Mouse (Mus musculus): ENCODE results near the gene Xab2. TPM values are rescaled to one million over a fixed set of nuclear protein-coding genes. Genes with fewer than 3 reads are reported as not detected.

The Xab2 gene
- total RNA-seq, 2 experiments from 2014 or later, result 32.4 to 36.3 TPM

DNA sequence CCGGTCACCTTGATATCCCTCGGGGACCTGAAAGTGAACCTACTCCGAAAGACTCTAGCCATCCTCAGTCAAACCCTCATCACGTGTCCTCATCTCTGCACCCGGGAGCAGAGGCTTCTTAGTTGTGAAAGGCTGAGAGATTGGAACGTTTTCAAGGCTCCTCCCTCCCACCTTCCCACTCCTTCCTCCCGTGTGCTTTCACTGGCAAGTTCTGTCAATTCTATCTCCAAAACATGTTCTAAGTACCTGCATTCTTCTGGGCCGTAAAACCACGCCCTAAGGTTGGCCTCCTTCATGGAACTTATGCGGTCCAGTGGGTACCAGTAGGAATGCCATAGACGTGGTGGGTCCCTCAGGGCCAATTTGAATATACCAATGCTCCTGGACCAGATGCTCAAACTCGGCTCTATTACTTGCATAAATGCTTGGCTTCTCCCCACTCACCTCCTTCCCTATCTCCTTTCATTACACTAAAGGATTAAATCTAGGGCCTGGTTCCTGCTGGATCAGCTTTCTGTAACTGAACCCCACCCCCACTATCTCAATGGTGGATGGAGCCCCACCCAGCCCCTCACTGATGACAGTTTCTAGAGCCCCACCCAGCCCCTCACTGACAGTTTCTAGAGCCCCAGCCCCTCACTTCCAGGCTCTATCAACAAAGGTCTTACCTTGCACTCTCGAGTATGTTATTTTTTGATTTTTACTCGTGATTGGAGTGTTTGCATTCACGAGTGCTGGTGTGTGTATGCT is 44.7 kb downstream of the Xab2 start:
- intact Hi-C loops (cut with DNase I), result no loop called here
- no peak for DNase-seq (ENCODE audit: extremely low spot score in 1 of 2, low spot score in 2 of 2)

DNA sequence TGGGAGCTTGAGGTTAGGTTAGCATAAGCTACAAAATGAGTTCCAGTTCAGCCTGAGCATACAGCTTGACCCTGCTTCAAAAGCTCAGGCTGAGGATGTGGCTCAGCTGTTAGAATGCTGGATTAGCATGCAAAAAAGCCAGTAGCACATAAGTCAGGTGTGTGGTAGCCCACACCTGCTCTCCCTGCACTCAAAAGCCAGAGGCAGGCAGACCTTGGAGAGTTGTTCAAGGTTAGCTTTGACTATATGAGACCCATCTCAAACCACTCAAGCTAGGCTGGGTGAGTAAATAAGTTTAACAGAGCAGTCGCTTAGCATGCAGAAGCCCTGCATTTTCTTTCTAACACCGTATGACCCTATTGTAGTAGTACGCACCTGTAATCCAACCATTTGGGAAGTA is 46.6 kb downstream of the Xab2 start:
- intact Hi-C loops (cut with DNase I), result no loop called here
- no peak for DNase-seq (ENCODE audit: extremely low spot score in 1 of 2, low spot score in 2 of 2)

DNA sequence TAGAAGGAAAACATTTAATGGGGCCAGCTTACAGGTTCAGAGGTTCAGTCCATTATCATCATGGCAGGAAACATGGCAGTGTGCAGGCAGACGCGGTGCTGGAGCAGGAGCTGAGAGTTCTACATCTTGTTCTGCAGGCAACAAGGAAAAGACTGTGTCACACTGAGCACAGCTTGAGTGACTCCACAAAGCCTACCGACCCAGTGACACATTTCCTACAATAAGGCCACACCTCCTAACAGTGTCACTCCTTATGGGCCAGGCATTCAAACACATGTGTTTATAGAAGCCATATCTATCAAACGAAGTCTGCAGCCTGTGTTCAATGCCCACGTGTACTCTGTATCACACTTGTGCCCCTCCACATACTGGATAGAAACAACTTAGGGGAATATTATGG is 51.3 kb downstream of the Xab2 start:
- DNase-seq (ENCODE audit: extremely low spot score in 1 of 2, low spot score in 2 of 2), result no peak
- intact Hi-C loops (cut with DNase I), result no loop called here

DNA sequence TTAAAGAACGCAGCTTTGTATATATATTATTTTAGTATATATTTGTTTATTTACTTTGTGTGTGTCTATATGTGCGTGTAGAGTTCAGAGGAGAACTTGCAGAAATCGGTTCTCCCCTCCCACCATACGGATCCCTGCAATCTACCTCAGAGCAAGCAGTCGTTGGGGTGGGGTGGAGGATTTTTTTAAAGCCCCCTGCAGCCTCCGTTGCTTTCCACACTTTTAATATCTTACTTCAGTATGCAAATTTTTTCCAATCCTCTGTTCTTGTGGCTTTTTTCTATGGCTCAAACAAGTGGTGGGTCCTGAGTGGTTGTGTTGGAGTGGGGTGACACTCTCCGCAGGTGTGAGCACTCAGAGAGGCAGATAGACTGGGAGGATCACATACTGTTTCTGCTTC is 52.7 kb downstream of the Xab2 start:
- intact Hi-C loops (cut with DNase I), result no loop called here
- DNase-seq (ENCODE audit: extremely low spot score in 1 of 2, low spot score in 2 of 2), result no peak

DNA sequence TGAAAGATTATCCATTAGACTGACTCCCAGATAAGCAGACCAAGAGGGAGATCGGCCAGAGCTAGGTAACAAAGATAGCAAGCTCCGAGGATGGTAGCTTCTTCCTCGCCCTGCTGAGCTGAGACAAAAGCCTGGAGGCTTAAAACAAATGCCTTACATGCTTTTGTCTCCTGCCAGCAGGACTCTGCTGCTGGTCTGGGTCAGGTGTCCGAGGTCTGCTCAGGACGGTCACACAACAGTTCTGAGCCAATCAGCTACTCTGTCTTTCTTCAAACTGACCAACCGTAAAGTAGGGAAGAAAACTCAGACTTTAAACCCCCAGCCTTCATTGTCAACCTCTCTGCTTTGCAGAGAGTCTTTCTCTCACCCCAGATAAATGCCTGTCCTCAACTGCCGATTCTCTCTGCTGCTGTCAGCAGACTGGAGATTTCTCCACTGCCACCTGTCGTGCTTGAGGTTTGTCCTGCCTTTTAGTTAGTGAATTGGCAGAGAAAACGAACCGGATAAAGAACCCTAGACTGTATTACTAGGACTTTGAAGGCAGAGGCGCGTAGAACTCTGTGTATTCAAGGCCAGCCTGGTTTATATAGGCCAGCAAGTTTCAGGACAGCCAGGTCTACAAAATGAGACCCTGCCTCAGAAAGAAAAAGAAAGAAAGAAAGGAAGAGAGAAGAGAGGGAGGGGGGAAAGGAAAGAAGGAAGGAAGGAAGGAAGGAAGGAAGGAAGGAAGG is 53.3 kb downstream of the Xab2 start, which contains the start of gene C330021F23Rik:
TSS of gene C330021F23Rik (plus strand) at position 350 of the 731 bp plus-strand sequence.
- intact Hi-C loops (cut with DNase I), result no loop called here

More for the DNA sequence above, 53.3 kb downstream of the Xab2 start, which contains the start of gene C330021F23Rik:
- DNase-seq (ENCODE audit: extremely low spot score in 1 of 2, low spot score in 2 of 2), result no peak

Other genes starting within 250 kb of the Xab2 start
- gene Arhgef18, start 228.3 kb downstream of the Xab2 start, total RNA-seq (2021), result 10 to 100 TPM; 33.3 to 35.6 TPM
- 1 to 10 TPM in 1 of 2 experiments, under 1 TPM in 1; 0.73 to 1.1 TPM for gene Pex11g, start 153.6 kb downstream of the Xab2 start, total RNA-seq (2021)
- gene Tex45, start 150.5 kb downstream of the Xab2 start, total RNA-seq (2021), result under 1 TPM in 1 of 2 experiments, not detected in 1; 0.30 TPM
- 10 to 100 TPM; 29.4 to 31.2 TPM for gene Zfp358, start 128.2 kb downstream of the Xab2 start, total RNA-seq (2021)
- 10 to 100 TPM; 77.7 to 81.4 TPM for gene Mcoln1, start 120.9 kb downstream of the Xab2 start, total RNA-seq (2021)
- gene Pnpla6, start 105.9 kb downstream of the Xab2 start, total RNA-seq (2021), result 10 to 100 TPM; 73.7 to 79.2 TPM
- gene C330021F23Rik, start 53.3 kb downstream of the Xab2 start, total RNA-seq (2021), result not detected
- 10 to 100 TPM; 67.3 to 71.8 TPM for gene Camsap3, start 34.0 kb downstream of the Xab2 start, total RNA-seq (2021)
- gene Pet100, start 232 bp upstream of the Xab2 start, total RNA-seq (2021), result 10 to 100 TPM; 78.6 to 80.1 TPM
- not detected for gene Pcp2, start 4.2 kb upstream of the Xab2 start, total RNA-seq (2021)
- 10 to 100 TPM; 57.0 to 59.3 TPM for gene Stxbp2, start 9.6 kb upstream of the Xab2 start, total RNA-seq (2021)
- gene Retn, start 34.5 kb upstream of the Xab2 start, total RNA-seq (2021), result 1 to 10 TPM in 1 of 2 experiments, under 1 TPM in 1; 0.81 to 1.0 TPM
- under 1 TPM; 0.55 to 0.66 TPM for gene Mcemp1, start 44.4 kb upstream of the Xab2 start, total RNA-seq (2021)
- 10 to 100 TPM; 18.6 to 25.9 TPM for gene Fcor, start 51.0 kb upstream of the Xab2 start, total RNA-seq (2021)
- gene Trappc5, start 55.0 kb upstream of the Xab2 start, total RNA-seq (2021), result 10 to 100 TPM; 31.2 to 32.3 TPM
- gene Fcer2a, start 72.9 kb upstream of the Xab2 start, total RNA-seq (2021), result not detected
- gene Clec4g, start 99.3 kb upstream of the Xab2 start, total RNA-seq (2021), result not detected
- gene Cd209a, start 127.7 kb upstream of the Xab2 start, total RNA-seq (2021), result not detected
- gene Cd209e, start 233.0 kb upstream of the Xab2 start, total RNA-seq (2021), result not detected